Mouse (Mus musculus): ENCODE results near the gene Ccdc6. TPM values are rescaled to one million over a fixed set of nuclear protein-coding genes. Genes with fewer than 3 reads are reported as not detected.

Gene Ccdc6
- total and polyA plus RNA-seq, 2 experiments, result 8.4 to 10.7 TPM

DNA sequence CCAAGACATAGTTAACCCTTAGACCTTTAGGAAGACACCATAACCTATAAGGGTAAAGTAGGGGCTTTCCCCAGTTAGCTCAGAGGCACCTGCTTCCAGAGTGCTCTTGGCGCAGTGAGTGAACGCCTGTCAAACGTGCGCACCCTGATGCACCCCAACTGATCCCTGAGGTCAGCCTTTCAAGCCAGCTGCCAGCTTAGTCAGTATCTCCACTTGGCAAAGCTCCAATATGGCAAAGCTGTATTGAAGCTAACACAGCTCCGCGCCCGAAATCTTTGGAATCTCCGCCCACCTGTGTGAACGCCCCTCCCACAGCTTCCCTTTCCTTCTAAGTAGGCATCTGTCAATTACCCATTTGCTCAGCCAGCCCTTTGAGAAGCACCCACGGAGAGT lies 36.2 kb upstream of the Ccdc6 start:
- Histone ChIP-seq H3K4me1 (ENCODE audit: control insufficient read depth, insufficient read depth, low read length) (no peaks in the 10 kb centered on the region), H3K36me3 (ENCODE audit: control insufficient read depth, insufficient read depth, low read length) (no peaks in the 10 kb centered on the region), H3K4me3 (ENCODE audit: insufficient read depth, low read depth, low read length) (no peak overlapping the region), H3K79me2 (ENCODE audit: control insufficient read depth, insufficient read depth, low read length) (no peaks in the 10 kb centered on the region), H3K27ac (replicated peaks; ENCODE audit: insufficient read depth, low read depth, low read length) (no peak overlapping the region), H3K27me3 (ENCODE audit: control insufficient read depth, insufficient read depth, low read length) (no peaks in the 10 kb centered on the region), H3K9ac (ENCODE audit: low read depth, low read length) (no peak overlapping the region)
- no peak for DNase-seq (ENCODE audit: extremely low read depth, low read depth, low spot score)
- 36% methylated on average over 10 of the region's 10 CpGs for whole genome bisulfite sequencing
- TF ChIP-seq CTCF (IDR thresholded peaks at IDR 0.05; ENCODE audit: low read depth, low read length), result no peak
- TF ChIP-seq POLR2A (IDR thresholded peaks at IDR 0.05; ENCODE audit: extremely low read depth, insufficient read depth, low read length), result no peak

DNA sequence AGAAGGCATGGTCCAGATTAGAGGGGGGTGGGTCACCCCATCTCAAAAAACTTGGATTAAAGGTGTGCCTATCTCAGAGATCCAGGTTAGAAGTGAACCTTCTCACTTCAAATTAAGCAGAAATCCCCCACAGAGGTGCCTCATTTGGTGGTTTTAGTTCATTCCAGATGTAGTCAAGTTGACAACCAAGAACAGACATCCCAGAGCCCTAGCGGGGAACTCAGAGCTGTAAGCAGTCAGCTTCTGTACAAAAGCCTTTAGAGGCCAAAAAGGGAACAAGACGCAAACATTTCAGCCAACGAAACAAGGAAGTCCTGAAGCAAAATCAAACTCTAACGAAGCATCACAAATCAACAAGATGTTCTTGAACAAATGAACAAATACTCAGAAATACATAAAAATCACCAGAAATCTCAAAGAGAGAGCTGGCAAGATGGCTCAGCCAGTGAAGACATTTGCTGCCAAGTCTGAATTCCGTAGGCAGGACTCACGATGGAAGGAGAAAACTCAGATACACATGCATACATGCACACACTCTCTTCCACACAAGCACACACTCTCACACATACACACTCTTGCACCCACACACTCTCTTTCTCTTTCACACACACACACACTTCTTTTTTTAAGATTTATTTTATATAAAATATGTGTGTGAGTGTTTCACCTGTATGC lies 32.9 kb upstream of the Ccdc6 start:
- no peak overlapping the region for H3K4me3 ChIP-seq (ENCODE audit: insufficient read depth, low read depth, low read length)
- H3K36me3 ChIP-seq (ENCODE audit: control insufficient read depth, insufficient read depth, low read length), result no peaks in the 10 kb centered on the region
- WGBS, result 87% methylated on average over 6 of the region's 6 CpGs
- no peaks in the 10 kb centered on the region for H3K79me2 ChIP-seq (ENCODE audit: control insufficient read depth, insufficient read depth, low read length)
- no peak overlapping the region for H3K27ac ChIP-seq (replicated peaks; ENCODE audit: insufficient read depth, low read depth, low read length)
- H3K27me3 ChIP-seq (ENCODE audit: control insufficient read depth, insufficient read depth, low read length), result no peaks in the 10 kb centered on the region
- TF ChIP-seq CTCF (IDR thresholded peaks at IDR 0.05; ENCODE audit: low read depth, low read length), result no peak
- TF ChIP-seq POLR2A (IDR thresholded peaks at IDR 0.05; ENCODE audit: extremely low read depth, insufficient read depth, low read length), result no peak
- DNase-seq (ENCODE audit: extremely low read depth, low read depth, low spot score), result peak; percentile 7
- no peak overlapping the region for H3K9ac ChIP-seq (ENCODE audit: low read depth, low read length)
- H3K4me1 ChIP-seq (ENCODE audit: control insufficient read depth, insufficient read depth, low read length), result no peaks in the 10 kb centered on the region

DNA sequence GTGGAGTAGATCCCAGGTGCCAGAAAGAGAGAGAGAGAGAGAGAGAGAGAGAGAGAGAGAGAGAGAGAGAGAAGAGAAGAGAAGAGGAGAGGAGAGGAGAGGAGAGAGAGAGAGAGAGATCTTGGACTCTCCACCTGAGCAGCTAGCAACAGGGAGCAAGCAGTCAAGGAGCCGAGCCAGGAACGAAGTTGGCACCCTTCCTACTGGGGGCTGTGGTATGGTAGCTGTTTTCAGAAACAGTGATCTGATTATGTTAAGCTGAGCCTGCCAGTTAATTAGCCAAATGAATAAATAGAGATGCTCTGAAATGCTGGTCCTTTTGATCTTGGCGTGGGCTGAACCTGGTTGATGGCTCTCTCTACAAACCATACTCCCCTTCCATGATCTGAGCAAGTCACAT lies 31.7 kb upstream of the Ccdc6 start:
- Histone ChIP-seq H3K9ac (ENCODE audit: low read depth, low read length) (no peak overlapping the region), H3K79me2 (ENCODE audit: control insufficient read depth, insufficient read depth, low read length) (no peaks in the 10 kb centered on the region), H3K4me3 (ENCODE audit: insufficient read depth, low read depth, low read length) (no peak overlapping the region), H3K27ac (replicated peaks; ENCODE audit: insufficient read depth, low read depth, low read length) (no peak overlapping the region), H3K36me3 (ENCODE audit: control insufficient read depth, insufficient read depth, low read length) (no peaks in the 10 kb centered on the region), H3K27me3 (ENCODE audit: control insufficient read depth, insufficient read depth, low read length) (no peaks in the 10 kb centered on the region), H3K4me1 (ENCODE audit: control insufficient read depth, insufficient read depth, low read length) (no peaks in the 10 kb centered on the region)
- DNase-seq (ENCODE audit: extremely low read depth, low read depth, low spot score), result no peak
- 83% methylated on average over 3 of the region's 3 CpGs for WGBS
- TF ChIP-seq POLR2A (IDR thresholded peaks at IDR 0.05; ENCODE audit: extremely low read depth, insufficient read depth, low read length), result no peak
- TF ChIP-seq CTCF (IDR thresholded peaks at IDR 0.05; ENCODE audit: low read depth, low read length), result no peak

DNA sequence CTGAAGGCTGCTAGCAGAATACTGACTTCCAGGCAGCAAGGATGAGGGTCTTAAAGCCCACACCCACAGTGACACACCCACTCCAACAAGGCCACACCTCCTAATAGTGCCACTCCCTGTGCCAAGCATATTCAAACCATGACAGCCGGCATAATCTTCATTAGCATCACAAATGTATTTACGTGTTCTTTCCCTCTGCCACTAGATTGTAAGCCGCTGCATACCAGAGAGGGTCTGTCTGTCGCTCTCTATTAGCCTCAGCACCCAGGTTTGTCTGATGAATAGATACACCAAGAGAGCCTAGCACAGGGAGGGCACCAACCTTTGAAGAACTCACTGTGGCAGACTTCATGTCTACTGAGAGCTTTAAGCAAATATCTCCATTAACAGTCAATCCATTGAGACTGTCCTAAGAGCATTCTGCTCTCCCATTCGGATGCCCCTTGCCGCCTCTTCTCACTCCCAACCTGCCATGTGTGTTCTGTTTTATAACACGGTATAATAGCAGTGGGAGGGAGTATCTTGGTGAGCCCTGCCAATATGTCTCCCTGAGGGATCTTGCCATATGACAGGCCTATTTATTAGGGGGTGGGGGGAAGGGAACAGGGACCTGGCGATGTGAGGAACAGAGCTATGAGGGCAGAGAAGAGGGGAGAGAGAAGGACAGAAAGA lies 30.3 kb upstream of the Ccdc6 start:
- TF ChIP-seq POLR2A (IDR thresholded peaks at IDR 0.05; ENCODE audit: extremely low read depth, insufficient read depth, low read length) (no peak), CTCF (IDR thresholded peaks at IDR 0.05; ENCODE audit: low read depth, low read length) (no peak)
- Histone ChIP-seq H3K36me3 (ENCODE audit: control insufficient read depth, insufficient read depth, low read length) (no peaks in the 10 kb centered on the region), H3K4me1 (ENCODE audit: control insufficient read depth, insufficient read depth, low read length) (no peaks in the 10 kb centered on the region), H3K4me3 (ENCODE audit: insufficient read depth, low read depth, low read length) (no peak overlapping the region), H3K9ac (ENCODE audit: low read depth, low read length) (no peak overlapping the region), H3K27ac (replicated peaks; ENCODE audit: insufficient read depth, low read depth, low read length) (no peak overlapping the region), H3K79me2 (ENCODE audit: control insufficient read depth, insufficient read depth, low read length) (no peaks in the 10 kb centered on the region), H3K27me3 (ENCODE audit: control insufficient read depth, insufficient read depth, low read length) (no peaks in the 10 kb centered on the region)
- WGBS, result 81% methylated on average over 8 of the region's 8 CpGs
- DNase-seq (ENCODE audit: extremely low read depth, low read depth, low spot score), result no peak

DNA sequence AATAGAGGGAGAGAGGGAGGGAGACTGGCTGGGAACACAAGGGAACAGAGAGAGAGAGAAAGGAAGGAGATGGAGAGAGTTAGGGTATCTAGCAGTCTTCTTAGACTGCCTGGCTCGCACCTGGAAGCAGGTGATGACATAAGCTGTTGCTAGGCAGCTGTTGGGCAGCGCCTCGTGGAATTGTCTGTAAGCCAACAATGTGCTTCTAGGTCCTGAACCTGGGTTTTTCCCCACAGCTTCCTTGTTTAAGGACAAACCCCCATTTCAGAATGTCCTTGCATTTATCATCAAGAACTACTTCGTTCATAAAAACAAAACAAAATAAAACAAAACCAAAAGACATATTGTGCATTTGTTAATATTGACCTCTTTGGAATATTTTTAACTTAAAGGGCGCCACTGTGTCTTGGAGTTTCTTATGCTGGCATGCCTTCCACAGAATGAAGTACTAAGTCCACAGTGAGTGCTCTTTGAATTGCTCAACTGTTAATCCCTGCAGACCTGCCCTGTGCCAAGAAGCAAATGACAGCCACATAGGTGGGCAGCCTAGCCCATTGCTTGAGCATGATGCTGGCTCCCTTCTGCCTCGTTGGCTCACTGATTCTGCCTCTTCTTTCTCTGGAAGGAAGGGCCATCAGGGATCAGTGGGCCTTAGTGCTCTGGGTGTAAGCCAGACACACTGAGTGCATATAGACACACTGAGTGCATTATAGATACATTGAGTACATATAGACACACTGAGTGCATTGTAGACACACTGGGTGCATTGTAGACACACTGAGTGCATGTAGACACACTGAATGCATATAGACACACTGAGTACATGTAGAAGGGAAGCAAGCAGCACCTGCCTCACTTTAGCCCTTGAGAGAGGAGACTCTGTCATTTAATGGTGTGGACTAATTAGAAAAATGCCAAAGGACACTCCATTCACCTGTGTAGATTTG lies 29.5 kb upstream of the Ccdc6 start:
- Histone ChIP-seq H3K27me3 (ENCODE audit: control insufficient read depth, insufficient read depth, low read length) (no peaks in the 10 kb centered on the region), H3K36me3 (ENCODE audit: control insufficient read depth, insufficient read depth, low read length) (no peaks in the 10 kb centered on the region), H3K4me3 (ENCODE audit: insufficient read depth, low read depth, low read length) (no peak overlapping the region), H3K9ac (ENCODE audit: low read depth, low read length) (no peak overlapping the region), H3K79me2 (ENCODE audit: control insufficient read depth, insufficient read depth, low read length) (no peaks in the 10 kb centered on the region), H3K4me1 (ENCODE audit: control insufficient read depth, insufficient read depth, low read length) (no peaks in the 10 kb centered on the region), H3K27ac (replicated peaks; ENCODE audit: insufficient read depth, low read depth, low read length) (no peak overlapping the region)
- TF ChIP-seq POLR2A (IDR thresholded peaks at IDR 0.05; ENCODE audit: extremely low read depth, insufficient read depth, low read length) (no peak), CTCF (IDR thresholded peaks at IDR 0.05; ENCODE audit: low read depth, low read length) (no peak)
- DNase-seq (ENCODE audit: extremely low read depth, low read depth, low spot score), result no peak
- WGBS, result 58% methylated on average over 6 of the region's 6 CpGs
